Mouse (Mus musculus) ES-E14 (cell line): Measurements from ENCODE around the gene Pdcd4. TPM values are rescaled to one million over a fixed set of nuclear protein-coding genes. Genes with fewer than 3 reads are reported as not detected.

Experiments used
- DNase-seq: peaks from one replicate; pipeline ENCODE4 v3.0.0-alpha.2; 2013; ENCODE audit warnings: low read depth, low spot score
- H3K27ac ChIP-seq: 2 replicates; pipeline ENCODE4 v1.5.1; 2012; ENCODE audit warnings: low read depth, mild to moderate bottlenecking, low read length, moderate library complexity, mixed read lengths; ENCODE audit not compliant: poor library complexity, insufficient read depth, severe bottlenecking
- H3K36me3 ChIP-seq: 2 replicates; pipeline ENCODE4 v1.6.1; 2012; ENCODE audit warnings: mild to moderate bottlenecking, low read length, moderate library complexity, mixed read lengths; ENCODE audit not compliant: control insufficient read depth, poor library complexity, insufficient read depth, severe bottlenecking
- H3K4me1 ChIP-seq, 2 experiments: fragments of 150-350 bp in 1 of 2; sonication (generic) in 1 of 2; 2 replicates each; pipeline ENCODE4 v1.6.1; 2012; ENCODE audit warnings: low read length in 2 of 2, mild to moderate bottlenecking in 1 of 2, mixed read lengths in 1 of 2; ENCODE audit not compliant: control insufficient read depth in 2 of 2, insufficient read depth in 2 of 2, poor library complexity in 1 of 2
- H3K4me3 ChIP-seq, 2 experiments: fragments of 150-350 bp in 1 of 2; sonication (generic) in 1 of 2; 2 replicates each; pipeline ENCODE4 v1.5.1; 2012; ENCODE audit warnings: low read length in 2 of 2, low read depth in 1 of 2, mild to moderate bottlenecking in 1 of 2, mixed read lengths in 1 of 2; ENCODE audit not compliant: insufficient read depth in 1 of 2, poor library complexity in 1 of 2, severe bottlenecking in 1 of 2
- H3K9ac ChIP-seq: 2 replicates; pipeline ENCODE4 v1.6.1; 2012; ENCODE audit warnings: low read depth, mild to moderate bottlenecking, low read length, mixed read lengths; ENCODE audit not compliant: poor library complexity, insufficient read depth, severe bottlenecking
- H3K9me3 ChIP-seq: fragments of 150-350 bp; sonication (generic); 2 replicates; pipeline ENCODE4 v1.6.1; 2012; ENCODE audit warnings: low read depth, mild to moderate bottlenecking, low read length; ENCODE audit not compliant: control insufficient read depth, insufficient read depth
- CHD2 ChIP-seq: IDR thresholded peaks from 2 replicates; pipeline ENCODE4 v1.6.1; 2014; ENCODE audit warnings: mild to moderate bottlenecking, low read depth, low read length, inconsistent platforms
- HCFC1 ChIP-seq: IDR thresholded peaks from 2 replicates; pipeline ENCODE4 v1.6.1; 2012; ENCODE audit warnings: low read length, inconsistent platforms, borderline replicate concordance; ENCODE audit not compliant: insufficient read depth
- MAFK ChIP-seq: IDR thresholded peaks from 2 replicates; pipeline ENCODE4 v1.6.1; 2014; ENCODE audit warnings: mild to moderate bottlenecking, low read depth, low read length, inconsistent platforms; ENCODE audit not compliant: insufficient read depth
- ZC3H11A ChIP-seq: IDR thresholded peaks from 2 replicates; pipeline ENCODE4 v1.6.1; 2012; ENCODE audit warnings: low read depth, mild to moderate bottlenecking, inconsistent platforms, low read length, borderline replicate concordance
- ZNF384 ChIP-seq: IDR thresholded peaks from 2 replicates; pipeline ENCODE4 v1.6.1; 2012; ENCODE audit warnings: low read depth, low read length, inconsistent platforms
- in situ Hi-C, 2 experiments: fragments of 600-800 bp; cut with MboI; formaldehyde crosslinking; loops; one replicate each; pipeline ENCODE4 v1.15.1; 2025; ENCODE audit warnings: low sequenced_read_pairs in 2 of 2, inconsistent platforms in 1 of 2; ENCODE audit not compliant: unreplicated experiment in 2 of 2
- total RNA-seq: library from RNA; depleted of rRNA; stranded (reverse); fragments of 300-350 nt; gene quantifications from 2 replicates; pipeline ENCODE4 v1.2.3, GENCODE M21; 2012

Pdcd4 gene
- total RNA-seq, 1 experiment, result 13.4 TPM

DNA sequence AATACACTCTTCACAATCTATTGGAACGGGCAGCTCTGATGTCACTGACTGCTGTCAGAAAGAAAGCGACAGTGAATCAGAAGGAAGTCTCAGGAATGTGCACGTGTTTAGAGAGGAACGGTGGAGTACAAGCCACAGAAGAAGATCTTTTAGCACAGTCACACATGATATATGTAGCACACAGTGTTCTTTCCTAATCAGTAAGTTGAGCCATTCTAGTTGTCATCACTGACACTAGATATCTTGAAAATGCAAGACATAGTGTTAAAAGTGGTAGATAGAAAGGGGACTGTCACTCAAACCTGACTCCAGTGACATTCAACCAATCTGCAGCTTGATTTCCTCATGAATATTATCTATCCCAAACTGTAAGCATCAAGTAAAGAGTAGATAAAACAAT is 47.4 kb downstream of the Pdcd4 start:
- H3K9me3 ChIP-seq, result no peaks in the 10 kb centered on the region
- no peak overlapping the region for H3K9ac ChIP-seq
- no peaks in the 10 kb centered on the region for H3K36me3 ChIP-seq
- in situ Hi-C loops, result no loop called here
- no peak for DNase-seq
- no peak overlapping the region for H3K4me3 ChIP-seq
- no peak for TF ChIP-seq ZNF384
- no peak overlapping the region for H3K27ac ChIP-seq
- no peaks in the 10 kb centered on the region for H3K4me1 ChIP-seq

- Histone ChIP-seq H3K27ac (no peak overlapping the region), H3K9ac (no peak overlapping the region), H3K4me3 (no peak overlapping the region), H3K9me3 (no peaks in the 10 kb centered on the region), H3K4me1 (peaks cover 0 to under 1% of the 10 kb centered on the region in 2 experiments; a peak in 1 of 4 replicates), H3K36me3 (no peaks in the 10 kb centered on the region)
- in situ Hi-C loops, result no loop called here
- DNase-seq, result no peak
- TF ChIP-seq ZC3H11A (no peak), ZNF384 (no peak), CHD2 (no peak), MAFK (no peak), HCFC1 (no peak)
These were observed 49.1 kb downstream of the Pdcd4 start for GRCm38 (mm10) chr19:53941139-53941538.

DNA sequence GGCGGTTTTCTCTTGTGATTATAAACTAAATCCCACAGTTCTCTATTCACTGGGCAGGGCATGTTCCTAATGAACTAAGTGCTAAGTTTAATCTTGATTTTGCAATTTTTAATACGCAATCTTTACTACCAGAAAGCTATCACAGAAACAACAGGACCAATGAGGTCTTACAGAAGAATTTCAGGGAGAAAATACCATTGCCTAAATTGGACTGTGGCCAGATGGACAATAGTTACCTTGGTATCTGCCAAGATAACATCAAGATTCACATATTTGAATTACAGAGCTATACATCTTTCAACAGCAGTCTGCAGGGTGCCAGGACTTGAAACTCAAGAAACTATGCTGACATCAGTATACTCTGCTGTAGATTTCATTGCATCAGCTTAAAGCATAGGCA is 50.3 kb downstream of the Pdcd4 start:
- TF ChIP-seq CHD2 (no peak), ZNF384 (no peak), ZC3H11A (no peak), MAFK (no peak), HCFC1 (no peak)
- H3K36me3 ChIP-seq, result no peaks in the 10 kb centered on the region
- H3K4me1 ChIP-seq, result peaks cover under 1 to 3% of the 10 kb centered on the region in 2 experiments; a peak in 1 of 4 replicates
- no peak overlapping the region for H3K27ac ChIP-seq
- no peak for DNase-seq
- no peak overlapping the region for H3K4me3 ChIP-seq
- in situ Hi-C loops, result no loop called here
- H3K9ac ChIP-seq, result no peak overlapping the region
- H3K9me3 ChIP-seq, result no peaks in the 10 kb centered on the region

- Histone ChIP-seq H3K4me3 (peak within 1 kb of the TSS; percentile 83 to 94), H3K4me1 (peaks cover 2 to 3% of the 10 kb centered on the region in 2 experiments; a peak in 1 of 4 replicates), H3K36me3 (no peaks in the 10 kb centered on the region), H3K9me3 (no peaks in the 10 kb centered on the region), H3K27ac (peak within 1 kb of the TSS; percentile 97), H3K9ac (peak within 1 kb of the TSS; percentile 85)
- TF ChIP-seq HCFC1, result peak; percentile 91
- no peak for TF ChIP-seq MAFK
- DNase-seq, result peak; percentile 97
- in situ Hi-C loops, result no loop called here
These were observed 52.1 kb downstream of the Pdcd4 start, which contains the start of the genes Shoc2 and Bbip1 for GRCm38 (mm10) chr19:53943802-53944785. Gene Shoc2 (plus strand): TSS chr19:53944306. Gene Bbip1 (minus strand): TSS chr19:53944627.

GRCm38 (mm10) chr19:53944786-53945169 is 52.7 kb downstream of the Pdcd4 start:
- no peak for DNase-seq
- peak overlapping the region; percentile 79 to 94 for H3K4me3 ChIP-seq
- TF ChIP-seq MAFK, result no peak
- TF ChIP-seq CHD2, result no peak
- TF ChIP-seq ZC3H11A, result no peak
- no peak for TF ChIP-seq ZNF384
- no peak for TF ChIP-seq HCFC1
- no peaks in the 10 kb centered on the region for H3K9me3 ChIP-seq
- peaks cover 2 to 3% of the 10 kb centered on the region in 2 experiments; a peak in 1 of 4 replicates for H3K4me1 ChIP-seq
- in situ Hi-C loops, result no loop called here
- no peaks in the 10 kb centered on the region for H3K36me3 ChIP-seq
- peak overlapping the region; percentile 83 for H3K27ac ChIP-seq
- H3K9ac ChIP-seq, result peak overlapping the region; percentile 85
